Mouse (Mus musculus) bone marrow macrophage, adult 2 months (primary cell): ENCODE results near the gene Pcgf3.
"Not testable (repeated sequence)": the region's sequence is repeated elsewhere in the genome, so short reads cannot be mapped to it uniquely, and the experiment has no call there.

Source experiments
- CTCF ChIP-seq: IDR thresholded peaks from 2 replicates; pipeline ENCODE4 v1.5.1; 2012; ENCODE audit warnings: low read depth, mild to moderate bottlenecking, low read length, moderate library complexity
- POLR2A ChIP-seq: IDR thresholded peaks from 2 replicates; pipeline ENCODE4 v1.6.1; 2012; ENCODE audit warnings: mild to moderate bottlenecking, low read depth, low read length, borderline replicate concordance

GRCm38 (mm10) chr5:108486148-108486547 is 25.1 kb downstream of the Pcgf3 start:
- TF ChIP-seq CTCF, POLR2A: not testable (repeated sequence)
